Mouse (Mus musculus): ENCODE measurements around the gene Rplp2. TPM values are rescaled to one million over a fixed set of nuclear protein-coding genes. Genes with fewer than 3 reads are reported as not detected.
"Not testable (repeated sequence)": the region's sequence is repeated elsewhere in the genome, so short reads cannot be mapped to it uniquely, and the experiment has no call there.

Gene Rplp2
- 100 to 1,000 TPM; 466 to 562 TPM for total RNA-seq (2021)
- long read RNA-seq, experiment 1, transcript Rplp2-204 (2 exons, 399 nt): minor isoform, 11 of 410 reads
- long read RNA-seq, experiment 1, transcript Rplp2-201 (5 exons, 964 nt): major isoform, 360 of 410 reads
- long read RNA-seq, experiment 1, transcript Rplp2-202 (4 exons, 449 nt): minor isoform, 8 of 410 reads
- long read RNA-seq, experiment 1, partial matches to known transcripts: 2 of 410 reads
- long read RNA-seq, experiment 1, other reads (novel, unspliced or antisense): 28 of 410 reads
- long read RNA-seq, experiment 2, transcript Rplp2-201 (5 exons, 964 nt): major isoform, 518 of 577 reads
- long read RNA-seq, experiment 2, transcript Rplp2-202 (4 exons, 449 nt): minor isoform, 13 of 577 reads
- long read RNA-seq, experiment 2, partial matches to known transcripts: 7 of 577 reads
- long read RNA-seq, experiment 2, other reads (novel, unspliced or antisense): 36 of 577 reads

GRCm38 (mm10) chr7:141447110-141447991, at the start of gene Rplp2:
TSS of gene Rplp2 (plus strand) at chr7:141447370.
- peak; percentile 90 to 94 for DNase-seq
- intact Hi-C loops (cut with DNase I): no loop called here

- intact Hi-C loops (cut with DNase I): loop anchor here (5.0 kb wide), 1 partner anchor 124 kb away; no protein-coding TSS in a partner anchor
- peak; percentile 36 to 40 for DNase-seq
Measured at GRCm38 (mm10) chr7:141403305-141403704, 43.9 kb upstream of the Rplp2 start.

GRCm38 (mm10) chr7:141405466-141405865, 41.7 kb upstream of the Rplp2 start:
- no peak for DNase-seq
- intact Hi-C loops (cut with DNase I): no loop called here

DNA sequence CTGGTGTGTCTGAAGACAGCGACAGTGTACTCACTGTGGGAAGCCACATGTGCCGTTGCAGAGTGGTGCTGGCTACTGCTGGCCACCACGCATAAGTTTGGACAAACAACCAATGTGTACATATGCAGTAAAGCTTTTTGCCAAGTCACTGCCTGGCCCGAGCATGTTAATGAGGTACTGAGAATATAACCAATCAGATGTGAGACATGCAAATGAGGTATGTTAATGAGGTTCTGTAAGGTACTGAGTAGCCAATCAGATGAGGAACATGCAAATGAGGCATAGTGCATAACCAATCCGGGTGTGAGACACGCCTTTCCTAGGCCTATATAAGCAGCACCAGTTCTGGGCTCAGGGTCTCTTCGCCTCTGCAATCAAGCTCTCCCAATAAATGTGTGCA, 39.5 kb upstream of the Rplp2 start:
- intact Hi-C loops (cut with DNase I): loop anchor here (2.0 kb wide), 1 partner anchor 31 kb away; no protein-coding TSS in a partner anchor
- DNase-seq: not testable (repeated sequence)

DNA sequence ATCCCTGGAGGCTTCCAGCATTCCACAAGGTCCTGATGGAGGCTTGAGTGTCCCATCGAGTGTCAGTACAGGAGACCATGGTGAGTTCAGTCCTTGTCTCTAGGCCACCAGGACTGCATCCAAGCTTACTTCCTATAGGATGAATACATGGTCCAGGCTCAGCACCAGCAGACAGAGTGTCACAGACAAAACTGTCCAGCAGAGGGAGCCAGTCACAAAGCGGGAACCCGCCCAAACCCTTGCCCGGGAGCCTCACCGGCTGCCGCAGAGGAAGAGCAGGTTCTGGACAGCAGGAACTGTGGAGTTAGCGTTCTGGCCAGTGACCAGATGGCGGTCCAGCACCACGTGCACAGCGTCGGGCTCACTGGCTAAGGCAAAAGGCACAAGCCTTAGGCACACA, 38.3 kb upstream of the Rplp2 start:
- peak; percentile 74 to 81 for DNase-seq
- intact Hi-C loops (cut with DNase I): loop anchor here (2.0 kb wide), 1 partner anchor 30 kb away; no protein-coding TSS in a partner anchor

DNA sequence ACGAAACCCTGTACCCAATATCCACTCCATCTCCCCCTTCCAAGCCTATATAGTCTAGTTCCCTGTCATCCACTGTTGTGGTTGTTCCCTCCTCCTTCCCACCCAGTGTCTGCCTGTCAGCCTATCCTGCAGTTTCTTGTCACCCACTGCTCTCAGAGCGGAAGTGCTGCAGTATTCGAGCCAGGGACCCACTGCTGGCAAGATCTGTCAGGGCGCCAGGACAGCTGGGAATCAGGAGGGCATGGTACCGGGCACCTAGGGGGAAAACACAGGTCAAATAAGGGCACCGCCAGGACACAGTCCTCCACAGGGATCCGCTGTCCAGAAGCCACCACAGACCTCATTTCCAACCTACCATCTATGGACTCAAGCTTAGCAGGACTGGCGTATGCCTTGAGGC, 36.5 kb upstream of the Rplp2 start:
- DNase-seq: no peak
- intact Hi-C loops (cut with DNase I): no loop called here

- intact Hi-C loops (cut with DNase I): no loop called here
Measured at GRCm38 (mm10) chr7:141411667-141412066, 35.5 kb upstream of the Rplp2 start.

GRCm38 (mm10) chr7:141413331-141413730, 33.8 kb upstream of the Rplp2 start:
- no peak for DNase-seq
- intact Hi-C loops (cut with DNase I): no loop called here

More at GRCm38 (mm10) chr7:141411667-141412066, 35.5 kb upstream of the Rplp2 start:
- DNase-seq: no peak

GRCm38 (mm10) chr7:141413809-141414584, 33.2 kb upstream of the Rplp2 start, which contains the start of gene Gatd1:
TSS of gene Gatd1 (minus strand) at chr7:141414136.
- peak; percentile 98 to 100 for DNase-seq
- intact Hi-C loops (cut with DNase I): no loop called here

- DNase-seq: no peak
- intact Hi-C loops (cut with DNase I): no loop called here
Measured at GRCm38 (mm10) chr7:141416144-141416841, 30.9 kb upstream of the Rplp2 start.

DNA sequence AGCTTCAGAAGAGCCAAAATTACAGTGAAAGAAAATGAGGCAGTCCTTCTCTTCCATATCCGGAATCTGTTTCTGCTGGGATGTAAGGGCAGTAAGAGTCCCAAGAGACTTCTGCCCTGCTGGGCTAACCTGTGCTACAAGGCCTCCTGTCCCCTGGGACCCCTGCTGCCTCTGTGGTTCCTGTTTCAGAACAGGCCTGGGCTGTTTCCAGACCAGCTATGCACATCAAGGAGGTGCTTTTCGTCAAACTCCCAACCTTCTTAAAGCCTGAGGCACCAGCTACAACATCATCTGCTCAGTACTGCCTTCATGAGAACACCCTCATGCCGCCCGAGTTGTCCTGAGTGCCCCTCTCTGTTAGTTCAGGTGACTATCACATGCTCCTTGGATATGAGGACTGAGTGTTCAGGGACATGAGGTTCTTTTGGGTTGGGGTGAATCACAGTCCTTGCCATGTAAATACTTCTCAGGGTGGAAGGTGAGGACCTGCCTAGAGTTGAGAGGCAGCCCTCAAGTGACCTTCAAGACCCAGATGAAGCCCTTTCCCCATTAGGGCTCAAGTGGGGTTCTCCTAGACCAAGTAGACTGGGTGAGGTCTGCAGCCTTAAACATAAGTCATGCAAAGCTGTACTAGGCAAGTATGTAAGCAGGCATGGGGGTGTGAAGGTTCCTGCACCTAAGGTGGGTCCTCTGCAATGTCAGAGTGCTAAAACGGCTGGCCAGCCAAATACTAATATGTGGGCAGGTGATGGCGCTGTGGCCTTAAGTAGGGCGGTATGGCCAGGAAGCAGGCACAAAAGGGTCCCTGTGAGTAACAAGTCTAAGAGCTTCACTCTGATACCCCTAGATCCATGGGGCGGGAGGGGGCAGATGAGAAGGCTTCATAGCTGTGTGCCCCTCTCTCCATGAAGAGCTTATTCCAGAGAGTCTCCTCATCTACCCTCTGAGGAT, 29.2 kb upstream of the Rplp2 start:
- DNase-seq: no peak
- intact Hi-C loops (cut with DNase I): no loop called here

- intact Hi-C loops (cut with DNase I): no loop called here
- peak in 1 of 2 experiments; percentile 7 for DNase-seq
Measured at GRCm38 (mm10) chr7:141418970-141419369, 28.2 kb upstream of the Rplp2 start.

GRCm38 (mm10) chr7:141420030-141420702, 27.0 kb upstream of the Rplp2 start:
- no peak for DNase-seq
- intact Hi-C loops (cut with DNase I): no loop called here

DNA sequence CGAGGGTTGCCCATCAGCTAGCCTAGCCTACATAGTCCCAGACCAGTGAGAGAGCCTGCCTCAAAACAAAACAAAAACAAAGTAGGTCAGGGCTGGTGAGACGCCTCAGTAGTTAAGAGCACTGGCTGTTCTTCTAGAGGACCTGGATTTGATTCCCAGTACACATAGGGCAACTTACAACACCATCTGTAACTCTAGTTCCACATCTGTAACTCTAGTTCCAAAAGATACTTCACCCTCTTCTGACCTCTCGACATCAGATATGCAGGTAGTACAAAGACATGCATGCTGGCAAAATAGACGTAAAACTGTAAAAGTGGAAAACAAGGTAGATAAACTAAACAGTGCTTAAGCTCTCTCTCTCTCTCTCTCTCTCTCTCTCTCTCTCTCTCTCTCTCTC, 23.4 kb upstream of the Rplp2 start:
- no peak for DNase-seq
- intact Hi-C loops (cut with DNase I): no loop called here

DNA sequence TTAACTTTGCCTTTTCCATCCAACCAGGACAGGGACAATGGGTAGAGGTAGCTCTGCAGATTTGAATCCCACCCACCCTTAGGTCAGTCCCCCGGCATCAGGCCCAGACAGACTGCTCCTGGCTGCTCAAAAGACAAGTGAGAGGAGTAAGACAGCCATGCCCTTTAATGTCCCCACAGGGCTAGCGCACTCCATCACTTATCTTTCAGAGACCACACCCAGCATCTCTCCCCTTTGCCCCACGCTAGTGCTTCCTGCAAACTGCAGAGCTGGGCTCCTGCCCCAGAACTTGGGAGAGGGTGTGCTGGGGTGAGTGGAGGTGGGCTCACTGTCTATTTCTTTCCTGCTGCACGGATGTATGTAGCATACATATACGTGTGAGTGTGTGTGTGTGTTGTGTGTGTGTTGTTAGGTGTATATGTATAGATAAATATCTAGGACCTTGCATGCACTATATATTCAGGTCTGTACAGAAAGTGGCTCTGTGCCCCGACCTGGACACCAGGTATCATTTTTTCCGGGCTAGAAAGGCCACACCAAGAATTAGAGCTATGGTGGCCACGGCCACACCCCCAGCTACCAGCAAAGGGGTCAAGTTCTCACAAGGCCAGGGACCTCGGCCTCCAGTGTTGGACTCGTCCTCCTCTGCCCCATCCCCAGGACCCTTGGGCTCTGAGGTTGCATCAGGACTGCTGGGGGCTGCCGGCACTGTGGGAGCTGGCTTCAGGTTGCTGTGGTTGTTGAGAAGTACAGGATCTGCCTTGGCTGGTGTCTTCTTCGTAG, 20.0 kb upstream of the Rplp2 start:
- no peak for DNase-seq

DNA sequence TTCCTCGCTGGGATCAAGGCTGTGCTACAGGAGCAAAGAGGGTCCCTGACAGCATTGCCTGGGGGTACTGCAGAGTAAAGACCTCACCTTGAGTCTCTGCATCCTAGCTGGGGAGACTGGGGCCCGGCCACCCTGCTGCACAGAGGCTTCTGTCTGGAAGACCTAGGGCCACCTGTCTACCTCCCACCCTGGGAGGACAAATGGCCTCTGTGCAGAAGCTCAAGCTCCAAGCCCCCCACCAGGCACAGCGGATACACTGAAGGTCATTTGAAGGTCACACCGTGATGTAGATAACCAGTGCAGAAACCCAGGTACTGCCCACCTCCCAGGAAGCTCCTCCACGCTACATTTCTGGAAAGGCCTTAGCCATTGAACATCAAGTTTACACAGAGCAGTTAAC, 18.5 kb upstream of the Rplp2 start:
- no peak for DNase-seq
- intact Hi-C loops (cut with DNase I): no loop called here

More for the DNA sequence above, 20.0 kb upstream of the Rplp2 start:
- intact Hi-C loops (cut with DNase I): no loop called here

- no peak for DNase-seq
- intact Hi-C loops (cut with DNase I): no loop called here
Measured at GRCm38 (mm10) chr7:141429310-141429709, 17.9 kb upstream of the Rplp2 start, which contains the start of gene Cend1. TSS of gene Cend1 (minus strand) at chr7:141429491.
